Mouse (Mus musculus) ES-Bruce4 (cell line): ENCODE measurements around the gene Myo3b.

Experiments used
- CTCF ChIP-seq: IDR thresholded peaks from one replicate; pipeline ENCODE4 v1.8.1; 2011; ENCODE audit warnings: low read depth, low read length
- EP300 ChIP-seq: IDR thresholded peaks from 2 replicates; pipeline ENCODE4 v1.6.1; 2011; ENCODE audit warnings: low read depth, low read length; ENCODE audit not compliant: insufficient read depth
- POLR2A ChIP-seq: IDR thresholded peaks from one replicate; pipeline ENCODE4 v1.8.1; 2011; ENCODE audit warnings: low read length; ENCODE audit not compliant: insufficient read depth

DNA sequence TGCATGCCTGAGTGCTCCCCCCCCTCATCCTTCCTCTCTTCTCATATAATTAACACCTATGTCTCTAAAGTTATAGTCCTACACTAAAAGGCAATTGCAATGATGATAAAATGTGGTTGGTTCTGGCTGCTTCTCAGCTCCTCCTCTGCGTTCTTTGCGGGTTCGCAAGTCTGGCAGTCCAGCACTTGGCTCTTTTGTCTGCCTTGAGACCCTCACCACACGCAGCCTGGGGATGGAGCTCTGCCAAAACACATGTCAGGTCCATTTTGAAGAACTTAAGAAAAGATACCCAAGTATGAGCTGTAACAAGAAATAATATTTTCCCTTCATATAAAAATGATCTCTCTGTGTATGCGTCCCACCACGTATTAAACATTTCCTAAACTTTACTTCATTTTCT, 297.6 kb downstream of the Myo3b start:
- TF ChIP-seq CTCF (no peak), EP300 (no peak), POLR2A (no peak)
